Mouse (Mus musculus) midbrain, embryonic 11.5 days (tissue): ENCODE data around the gene Rptor. TPM values are rescaled to one million over a fixed set of nuclear protein-coding genes. Genes with fewer than 3 reads are reported as not detected.

Experiments
- ATAC-seq: fragments of 200-750 bp; cut with Nextera tagmentation; 2 replicates; pipeline ENCODE4 v1.8.0; 2017; ENCODE audit warnings: moderate TSS enrichment, moderate library complexity; ENCODE audit not compliant: low FRiP score
- DNase-seq: peaks from one replicate; pipeline ENCODE4 v3.0.0; 2015; ENCODE audit warnings: low spot score; ENCODE audit errors: missing footprints
- H3K27ac ChIP-seq: fragments of 300-500 bp; sonication (generic); 2 replicates; pipeline ENCODE4 v1.5.1; 2014; ENCODE audit warnings: low read depth, low read length
- H3K27me3 ChIP-seq: fragments of 300-500 bp; sonication (generic); 2 replicates; pipeline ENCODE4 v1.6.1; 2014; ENCODE audit warnings: mild to moderate bottlenecking, low read length, moderate library complexity, mixed read lengths; ENCODE audit not compliant: control insufficient read depth, insufficient read depth
- H3K36me3 ChIP-seq: fragments of 300-500 bp; sonication (generic); 2 replicates; pipeline ENCODE4 v1.6.1; 2014; ENCODE audit warnings: mild to moderate bottlenecking, low read length, moderate library complexity, mixed read lengths; ENCODE audit not compliant: control insufficient read depth, insufficient read depth
- H3K4me1 ChIP-seq: fragments of 300-500 bp; sonication (generic); 2 replicates; pipeline ENCODE4 v1.6.1; 2014; ENCODE audit warnings: low read length; ENCODE audit not compliant: control insufficient read depth, insufficient read depth
- H3K4me2 ChIP-seq: fragments of 300-500 bp; sonication (generic); 2 replicates; pipeline ENCODE4 v1.6.1; 2014; ENCODE audit warnings: mild to moderate bottlenecking, moderate library complexity
- H3K4me3 ChIP-seq: fragments of 300-500 bp; sonication (generic); 2 replicates; pipeline ENCODE4 v1.5.1; 2014; ENCODE audit warnings: low read depth, low read length
- H3K9ac ChIP-seq: fragments of 300-500 bp; sonication (generic); 2 replicates; pipeline ENCODE4 v1.6.1; 2014; ENCODE audit warnings: low read length
- H3K9me3 ChIP-seq: fragments of 300-500 bp; sonication (generic); 2 replicates; pipeline ENCODE4 v1.6.1; 2016; ENCODE audit warnings: low read length; ENCODE audit not compliant: control insufficient read depth
- WGBS: fragments of 180-500 bp; shearing (Covaris S2); extraction: QIAGEN DNeasy Blood & Tissue Kit; methylation state at CpG from one replicate; pipeline ENCODE4 v1.1.7; 2014; 5-methylcytosine and 5-hydroxymethylcytosine counted together
- polyA plus RNA-seq: library from polyadenylated mRNA; unstranded; fragments of >200 nt; fragmentation: Nextera tagmentation; extraction: Ambion mirVana; gene quantifications from 2 replicates; pipeline ENCODE4 v1.2.1, GENCODE M21; 2014

The Rptor gene
- polyA plus RNA-seq, 1 experiment from 2014 or later, result 11.1 TPM

- no peak overlapping the region for H3K27ac ChIP-seq
- H3K9ac ChIP-seq, result no peak overlapping the region
- H3K36me3 ChIP-seq, result no peaks in the 10 kb centered on the region
- H3K9me3 ChIP-seq, result no peaks in the 10 kb centered on the region
- DNase-seq, result no peak
- WGBS, result 59% methylated on average over 3 of the region's 3 CpGs
- no peaks in the 10 kb centered on the region for H3K4me1 ChIP-seq
- ATAC-seq, result no peak
- H3K4me3 ChIP-seq, result no peak overlapping the region
- no peaks in the 10 kb centered on the region for H3K27me3 ChIP-seq
- no peak overlapping the region for H3K4me2 ChIP-seq
Measured at GRCm38 (mm10) chr11:119631222-119631870, 28.6 kb downstream of the Rptor start.

- Histone ChIP-seq H3K4me2 (no peak overlapping the region), H3K36me3 (no peaks in the 10 kb centered on the region), H3K9ac (no peak overlapping the region), H3K9me3 (no peaks in the 10 kb centered on the region), H3K27me3 (no peaks in the 10 kb centered on the region), H3K27ac (no peak overlapping the region), H3K4me3 (no peak overlapping the region), H3K4me1 (no peaks in the 10 kb centered on the region)
- DNase-seq, result peak; percentile 21
- 92% methylated on average over 4 of the region's 4 CpGs for WGBS
- ATAC-seq, result no peak
Measured at GRCm38 (mm10) chr11:119636371-119636883, 33.7 kb downstream of the Rptor start.

- 88% methylated on average over 6 of the region's 6 CpGs for WGBS
- DNase-seq, result peak; percentile 70
Measured at GRCm38 (mm10) chr11:119637519-119637918, 34.8 kb downstream of the Rptor start.

GRCm38 (mm10) chr11:119640491-119640890 is 37.8 kb downstream of the Rptor start:
- DNase-seq (peak; percentile 61), ATAC-seq (no peak)
- Histone ChIP-seq H3K4me1 (peaks cover 24% of the 10 kb centered on the region), H3K36me3 (no peaks in the 10 kb centered on the region), H3K27ac (no peak overlapping the region), H3K9me3 (no peaks in the 10 kb centered on the region), H3K4me3 (no peak overlapping the region), H3K27me3 (no peaks in the 10 kb centered on the region), H3K4me2 (no peak overlapping the region), H3K9ac (no peak overlapping the region)
- WGBS, result 81% methylated on average over 9 of the region's 9 CpGs

More at GRCm38 (mm10) chr11:119637519-119637918, 34.8 kb downstream of the Rptor start:
- Histone ChIP-seq H3K36me3 (no peaks in the 10 kb centered on the region), H3K27me3 (no peaks in the 10 kb centered on the region), H3K9ac (no peak overlapping the region), H3K27ac (no peak overlapping the region), H3K9me3 (no peaks in the 10 kb centered on the region), H3K4me1 (no peaks in the 10 kb centered on the region), H3K4me3 (no peak overlapping the region), H3K4me2 (no peak overlapping the region)
- ATAC-seq, result no peak

GRCm38 (mm10) chr11:119641831-119642381 is 39.2 kb downstream of the Rptor start:
- Histone ChIP-seq H3K9ac (no peak overlapping the region), H3K36me3 (no peaks in the 10 kb centered on the region), H3K27ac (no peak overlapping the region), H3K27me3 (no peaks in the 10 kb centered on the region), H3K9me3 (no peaks in the 10 kb centered on the region), H3K4me1 (peaks cover 31% of the 10 kb centered on the region), H3K4me2 (no peak overlapping the region), H3K4me3 (no peak overlapping the region)
- 93% methylated on average over 9 of the region's 9 CpGs for WGBS
- DNase-seq, result peak; percentile 76
- no peak for ATAC-seq

GRCm38 (mm10) chr11:119643347-119643746 is 40.6 kb downstream of the Rptor start:
- ATAC-seq, result no peak
- no peak overlapping the region for H3K4me3 ChIP-seq
- H3K36me3 ChIP-seq, result no peaks in the 10 kb centered on the region
- peaks cover 31% of the 10 kb centered on the region for H3K4me1 ChIP-seq
- no peak overlapping the region for H3K9ac ChIP-seq
- 86% methylated on average over 7 of the region's 7 CpGs for WGBS
- H3K4me2 ChIP-seq, result no peak overlapping the region
- no peaks in the 10 kb centered on the region for H3K9me3 ChIP-seq
- H3K27ac ChIP-seq, result no peak overlapping the region
- H3K27me3 ChIP-seq, result no peaks in the 10 kb centered on the region
- peak; percentile 19 for DNase-seq

GRCm38 (mm10) chr11:119644140-119644539 is 41.4 kb downstream of the Rptor start:
- Histone ChIP-seq H3K4me2 (no peak overlapping the region), H3K27me3 (no peaks in the 10 kb centered on the region), H3K9me3 (no peaks in the 10 kb centered on the region), H3K9ac (0 out of 2 replicates have a peak overlapping the region, but pooled peaks have one; percentile 4), H3K4me3 (no peak overlapping the region), H3K27ac (peak overlapping the region; percentile 76), H3K36me3 (no peaks in the 10 kb centered on the region), H3K4me1 (peaks cover 31% of the 10 kb centered on the region)
- 83% methylated on average over 7 of the region's 7 CpGs for WGBS
- ATAC-seq, result no peak
- peak; percentile 75 for DNase-seq

GRCm38 (mm10) chr11:119644612-119645379 is 42.1 kb downstream of the Rptor start:
- ATAC-seq (peak; percentile 89), DNase-seq (peak; percentile 92)
- Histone ChIP-seq H3K4me1 (peaks cover 31% of the 10 kb centered on the region), H3K27ac (peak overlapping the region; percentile 76), H3K9me3 (no peaks in the 10 kb centered on the region), H3K36me3 (no peaks in the 10 kb centered on the region), H3K9ac (0 out of 2 replicates have a peak overlapping the region, but pooled peaks have one; percentile 17), H3K4me3 (no peak overlapping the region), H3K27me3 (no peaks in the 10 kb centered on the region), H3K4me2 (no peak overlapping the region)
- WGBS, result 32% methylated on average over 14 of the region's 14 CpGs

- peaks cover 14% of the 10 kb centered on the region for H3K4me1 ChIP-seq
- H3K36me3 ChIP-seq, result no peaks in the 10 kb centered on the region
- no peak overlapping the region for H3K4me2 ChIP-seq
- H3K9me3 ChIP-seq, result no peaks in the 10 kb centered on the region
- no peak overlapping the region for H3K27ac ChIP-seq
- H3K27me3 ChIP-seq, result no peaks in the 10 kb centered on the region
- H3K4me3 ChIP-seq, result no peak overlapping the region
- ATAC-seq, result no peak
- H3K9ac ChIP-seq, result no peak overlapping the region
- DNase-seq, result peak; percentile 82
Measured at GRCm38 (mm10) chr11:119650456-119650855, 47.8 kb downstream of the Rptor start.
